Mouse (Mus musculus) forelimb bud, embryonic 11.5 days (tissue): ENCODE measurements around the gene Lap3.

Experiments
- DNase-seq: peaks from one replicate; pipeline ENCODE4 v3.0.0-alpha.2; 2012; ENCODE audit warnings: low read depth, low spot score

Lap3 gene

DNA sequence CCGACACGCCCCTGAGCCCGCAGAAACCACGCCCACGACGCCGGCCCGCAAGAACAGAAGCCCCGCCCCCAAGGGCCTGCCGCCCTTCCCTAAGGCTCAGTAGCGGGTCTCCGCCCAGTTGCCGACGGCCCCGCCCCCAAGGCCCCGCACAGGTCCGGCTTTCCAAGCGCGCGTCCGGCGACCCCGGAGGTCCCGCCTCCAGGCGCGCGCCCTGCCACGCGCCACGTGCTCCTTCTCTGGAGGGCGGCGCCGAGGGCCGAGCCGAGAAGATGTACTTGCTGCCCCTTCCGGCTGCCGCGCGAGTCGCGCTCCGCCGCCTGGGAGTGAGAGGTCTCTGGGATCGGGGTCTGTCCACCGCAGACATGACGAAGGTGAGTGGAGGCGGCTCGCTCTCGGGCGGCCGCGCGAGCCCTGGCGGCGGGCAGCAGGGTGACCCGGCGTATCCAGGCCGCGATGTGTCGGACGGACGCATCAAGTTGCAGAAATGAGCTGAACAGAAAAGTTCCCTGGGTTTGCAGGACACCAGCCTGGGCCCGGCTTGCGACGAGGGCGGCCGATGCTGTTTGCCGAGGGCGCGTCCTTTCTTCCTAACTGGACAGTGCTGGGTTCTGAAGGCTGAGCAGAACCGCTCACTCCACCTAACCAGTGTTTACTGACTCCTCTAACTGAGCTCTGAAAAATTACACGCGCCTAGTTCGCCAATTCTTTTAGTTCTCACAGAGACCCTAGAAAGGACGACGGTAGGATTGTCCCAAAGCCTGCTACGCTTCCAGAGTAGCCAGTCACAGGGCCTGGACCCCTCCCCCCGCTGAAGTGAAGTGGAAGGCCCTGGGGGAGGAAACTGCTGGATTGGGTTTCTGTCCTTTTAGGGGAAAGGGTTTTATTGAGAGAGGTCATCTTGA is at the start of gene Lap3:
Gene Lap3 (plus strand): TSS at position 184 of the 902 bp plus-strand sequence.
- DNase-seq, result peak; percentile 96

DNA sequence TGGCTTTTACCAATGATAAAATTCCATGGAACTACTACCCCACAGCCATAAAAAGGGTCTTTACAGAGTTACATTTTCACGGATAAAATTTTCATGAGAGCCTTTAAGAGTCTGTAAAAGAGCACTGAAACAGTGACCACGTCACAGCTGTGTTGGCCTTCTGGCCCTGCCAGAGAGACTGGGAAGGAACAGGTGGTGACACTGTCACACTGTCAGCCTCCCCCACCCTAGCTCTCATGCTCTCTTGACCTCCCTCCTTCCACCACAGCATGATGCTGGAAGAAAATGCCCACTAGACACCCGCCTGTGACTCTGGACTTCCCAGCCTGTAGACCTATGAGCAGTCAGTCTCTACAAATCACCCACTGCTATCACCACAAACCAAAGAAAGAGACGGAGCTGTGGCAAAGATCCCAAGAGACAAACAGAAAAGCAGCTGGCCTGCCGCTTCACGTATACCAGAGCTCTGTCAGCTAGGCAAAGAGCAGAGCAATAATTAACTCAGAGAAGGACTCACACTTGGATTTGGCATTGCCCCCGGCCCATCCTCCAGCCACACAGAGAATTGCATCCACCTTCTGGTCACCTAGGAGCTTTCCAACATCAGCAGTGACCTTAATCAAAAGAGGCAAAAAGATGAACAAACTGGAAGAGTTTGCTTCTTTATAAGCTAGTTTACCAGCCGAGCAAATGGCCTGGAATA is 48.9 kb upstream of the Lap3 start:
- no peak for DNase-seq

DNA sequence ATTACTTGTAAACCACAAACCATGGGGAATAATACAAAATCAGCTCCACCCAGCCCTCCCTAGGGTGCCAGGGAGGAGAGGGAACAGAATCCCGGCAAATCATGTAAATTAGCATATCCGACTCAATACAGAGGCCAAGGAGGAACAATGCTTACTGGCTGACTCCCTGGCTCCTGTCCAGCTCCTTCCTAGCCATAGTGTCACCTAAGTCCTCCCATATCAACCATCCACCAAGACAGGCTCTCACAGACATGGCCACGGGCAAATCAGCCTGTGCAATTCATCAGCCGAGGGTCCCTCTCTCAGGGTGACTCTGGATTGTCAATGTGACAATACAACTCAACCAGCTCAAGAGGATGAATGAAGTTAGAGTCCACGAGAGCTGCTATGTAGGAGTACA is 44.5 kb upstream of the Lap3 start:
- no peak for DNase-seq

DNA sequence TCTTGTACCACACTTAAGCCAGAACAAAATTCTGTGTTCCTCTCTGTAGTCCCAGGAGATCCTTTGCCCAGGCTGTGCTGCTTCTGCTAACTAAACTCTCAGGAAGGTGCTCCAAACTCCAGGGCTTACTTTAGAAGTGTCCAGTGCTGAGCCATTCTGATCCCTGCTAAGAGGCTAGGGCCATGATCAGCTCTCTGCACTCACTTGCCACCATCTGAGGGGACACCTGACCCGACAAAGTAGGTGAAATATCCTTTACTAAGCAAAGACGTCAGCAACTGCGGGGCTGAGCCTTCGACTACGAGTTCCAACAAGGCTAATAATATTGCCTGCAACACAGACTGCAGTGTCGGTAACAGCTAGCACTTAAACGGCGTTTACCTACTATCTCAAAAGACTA is 44.0 kb upstream of the Lap3 start:
- no peak for DNase-seq

DNA sequence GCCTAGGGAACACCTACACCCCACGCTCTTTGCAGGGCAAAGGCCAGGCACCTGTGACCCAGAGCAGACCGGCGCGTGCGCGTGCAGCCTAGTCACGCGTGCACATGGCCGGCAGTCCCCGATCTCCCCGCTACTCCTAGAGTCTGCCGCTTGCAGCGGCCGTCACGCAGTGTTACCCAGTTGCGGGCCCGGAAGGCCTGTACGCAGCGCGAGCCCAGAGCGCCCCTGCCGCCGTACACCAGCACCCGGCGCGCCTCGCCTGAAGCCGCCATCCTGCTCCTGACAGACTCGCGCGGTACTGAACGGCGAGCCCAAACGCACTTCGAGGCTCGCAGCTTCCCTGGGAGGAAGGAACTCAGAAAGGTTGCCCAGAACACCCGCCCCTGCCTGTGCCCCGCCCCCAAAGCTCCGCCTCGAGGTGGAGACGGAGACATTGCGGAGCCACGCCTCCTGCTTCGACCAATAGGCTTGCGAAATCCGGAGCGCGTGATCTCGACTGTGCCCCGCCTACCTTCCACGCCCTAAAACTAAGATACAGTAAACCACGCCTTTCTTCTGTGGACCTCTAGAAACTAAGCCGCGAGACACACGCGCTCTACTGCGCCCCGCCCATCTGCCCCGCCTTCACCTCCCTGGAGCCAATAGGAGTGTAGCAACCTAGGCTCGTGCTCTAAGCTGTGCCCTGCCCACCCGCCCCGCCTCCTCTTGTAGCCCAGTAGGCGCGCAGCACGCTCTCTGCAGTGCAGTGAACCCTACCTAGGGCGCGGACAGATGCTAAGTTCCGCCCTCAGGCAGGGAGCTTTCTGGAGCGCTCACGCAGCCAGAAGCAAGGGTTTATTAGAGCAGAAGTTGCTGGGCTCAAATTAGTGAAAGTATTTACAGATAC is 43.1 kb upstream of the Lap3 start, which contains the start of gene Qdpr:
Gene Qdpr (minus strand): TSS at position 406 of the 886 bp plus-strand sequence.
- DNase-seq, result peak; percentile 99

DNA sequence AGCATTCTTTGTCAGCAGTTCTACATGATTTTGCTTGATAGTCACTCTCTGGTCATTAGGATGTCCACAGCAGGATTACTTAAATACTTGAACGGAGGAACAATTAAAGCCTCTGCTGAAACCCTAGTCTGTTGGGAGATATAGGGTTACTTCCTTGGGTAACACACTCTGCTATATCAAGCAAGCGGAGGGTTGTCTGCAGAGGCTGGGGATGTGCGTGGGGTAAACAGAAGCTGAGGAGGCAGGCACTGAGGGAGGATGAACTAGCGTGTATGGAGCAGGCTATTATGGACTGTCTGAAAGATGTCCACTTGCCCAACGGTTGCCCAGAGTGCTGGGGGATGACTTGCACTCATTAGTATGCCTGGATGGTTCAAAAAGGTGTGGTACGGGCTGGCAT is 39.7 kb upstream of the Lap3 start, which contains the start of gene Clrn2:
Gene Clrn2 (plus strand): TSS at position 301 of the 400 bp plus-strand sequence.
- no peak for DNase-seq

DNA sequence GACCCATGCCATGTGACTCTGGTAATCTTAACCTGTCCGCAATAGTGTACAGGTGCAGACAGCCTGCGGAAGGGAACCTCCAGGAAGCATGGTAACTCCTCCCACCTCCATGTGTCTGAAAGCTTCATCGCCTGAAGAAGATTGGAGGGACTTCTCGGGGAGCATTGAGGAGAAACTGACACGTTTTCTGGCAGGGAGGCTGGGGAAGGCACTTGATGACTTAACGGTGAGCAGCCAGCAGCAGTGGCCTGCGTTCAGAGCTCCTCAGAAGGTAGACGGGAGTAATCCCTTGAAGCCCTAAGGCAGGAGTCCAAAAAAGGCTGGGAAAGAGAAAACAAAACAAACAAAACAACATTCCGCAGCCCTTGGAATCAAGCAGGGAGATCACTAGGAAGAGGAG is 38.7 kb upstream of the Lap3 start:
- DNase-seq, result no peak

DNA sequence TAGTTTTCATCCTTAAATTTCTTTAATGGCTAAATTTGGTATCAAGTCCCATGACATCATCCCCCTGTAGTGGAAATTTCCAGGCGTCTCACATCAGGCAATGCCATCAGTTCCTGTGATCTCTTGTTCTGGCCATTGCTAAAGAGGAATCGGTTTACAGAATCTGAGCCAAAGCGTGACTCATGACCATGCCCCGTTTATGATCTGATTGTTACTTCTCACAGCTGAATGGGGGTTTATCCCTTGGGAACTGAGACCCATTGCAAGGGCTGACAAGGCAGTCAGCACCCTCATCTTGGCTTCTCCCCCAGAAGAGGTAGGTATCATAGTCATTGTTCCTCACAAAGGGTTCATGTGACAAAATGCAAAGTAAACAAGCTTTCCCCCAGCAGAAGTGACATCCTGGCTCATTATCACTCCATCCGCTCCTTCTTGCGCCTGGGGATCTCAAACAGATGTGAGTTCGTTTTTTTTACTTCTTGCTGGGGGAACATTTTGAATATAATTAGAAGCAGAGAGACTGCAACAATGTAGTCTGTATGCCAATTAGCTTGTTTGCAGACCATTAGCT is 20.2 kb upstream of the Lap3 start:
- no peak for DNase-seq

DNA sequence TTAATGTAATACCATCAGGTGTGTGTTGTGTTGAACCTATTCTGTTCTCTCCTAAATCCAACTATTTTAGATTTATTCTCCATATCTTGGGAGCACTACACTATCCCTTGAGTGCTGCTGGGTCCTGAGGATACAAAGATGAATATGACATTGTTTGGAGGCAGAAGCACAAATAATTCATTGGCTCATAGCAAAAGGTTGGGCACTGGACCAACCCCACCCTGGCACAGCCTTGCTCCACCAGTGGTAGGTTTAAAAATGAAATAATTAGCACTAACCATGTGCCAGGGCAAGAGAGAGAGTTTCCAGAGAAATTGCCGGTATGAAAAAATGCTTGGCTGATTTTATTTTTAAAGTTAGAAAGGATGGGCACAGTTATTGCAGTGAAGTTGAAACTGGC is 19.7 kb upstream of the Lap3 start:
- DNase-seq, result no peak

DNA sequence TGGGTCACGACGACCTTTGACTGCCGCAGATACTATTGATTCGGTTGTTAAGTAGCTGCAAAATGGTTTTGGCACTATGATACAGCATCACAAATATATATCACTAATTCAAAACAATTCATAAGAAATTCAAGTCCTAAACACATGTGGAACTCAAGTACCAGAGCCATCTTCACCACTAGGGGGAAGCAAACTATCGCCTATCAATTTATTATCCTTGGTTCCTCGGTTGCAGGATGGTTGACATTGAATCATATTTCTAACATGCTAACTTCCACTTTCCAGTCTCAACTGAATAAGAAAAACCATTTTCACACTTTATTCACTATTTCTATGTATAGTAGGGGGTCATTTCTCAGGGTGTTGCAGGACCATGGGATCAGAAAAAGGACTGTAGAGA is 19.0 kb upstream of the Lap3 start:
- DNase-seq, result peak; percentile 76

DNA sequence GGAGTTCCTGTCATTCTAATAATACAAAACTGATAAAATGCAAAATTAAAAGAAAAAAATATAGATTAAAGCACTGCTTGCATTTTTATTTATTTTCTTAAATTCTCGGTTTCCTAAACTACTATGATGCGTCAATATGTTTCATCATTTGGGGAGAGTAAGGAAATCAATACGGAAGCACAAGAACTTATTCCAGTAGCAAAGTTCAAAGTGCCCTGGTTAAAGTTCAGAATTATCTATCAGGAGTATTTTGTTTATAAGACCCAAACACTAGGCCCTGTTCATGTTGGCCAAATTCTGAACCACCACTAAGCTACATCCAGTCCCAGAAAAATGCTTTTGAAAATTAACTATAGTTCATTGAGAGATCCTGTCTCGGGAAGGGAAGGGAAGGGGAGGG is 18.4 kb upstream of the Lap3 start:
- DNase-seq, result no peak

DNA sequence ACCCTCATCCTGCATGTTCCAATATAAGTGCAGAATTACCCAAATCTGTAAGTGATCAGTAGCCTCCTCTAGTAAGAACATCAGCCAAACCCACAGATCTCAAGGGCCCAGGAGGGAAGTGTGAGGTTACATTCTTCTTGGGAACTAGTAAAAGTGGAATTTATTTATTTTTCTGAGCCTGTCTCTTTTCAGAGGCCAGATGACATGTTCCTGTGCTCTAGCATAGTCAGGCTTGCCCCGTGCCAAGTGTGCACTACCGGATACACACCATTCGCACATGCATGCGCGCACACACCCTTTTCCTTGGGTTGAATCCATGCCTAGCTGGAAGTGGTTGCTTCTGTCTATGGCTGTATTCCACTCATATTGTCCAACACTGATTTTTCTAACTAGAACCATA is 17.4 kb upstream of the Lap3 start:
- DNase-seq, result no peak

DNA sequence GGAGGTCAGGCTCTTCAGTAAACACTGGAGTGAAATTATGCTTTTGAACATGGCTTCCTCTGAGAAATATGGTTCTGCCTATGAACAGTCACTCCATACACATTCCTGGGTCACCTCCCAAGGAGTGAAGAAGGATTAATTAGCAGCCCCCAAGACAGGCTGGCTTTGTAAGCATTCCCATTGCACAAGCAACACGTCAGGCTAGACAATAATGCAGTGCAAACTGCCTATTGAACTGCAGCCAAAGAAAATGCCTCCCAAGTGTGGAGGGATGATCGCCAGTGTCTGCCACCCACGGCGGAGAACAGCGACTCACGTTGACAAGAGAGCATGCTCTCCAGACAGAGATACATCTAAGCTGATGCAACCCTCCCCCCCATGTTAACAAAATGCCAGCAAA is 16.9 kb upstream of the Lap3 start:
- DNase-seq, result no peak

DNA sequence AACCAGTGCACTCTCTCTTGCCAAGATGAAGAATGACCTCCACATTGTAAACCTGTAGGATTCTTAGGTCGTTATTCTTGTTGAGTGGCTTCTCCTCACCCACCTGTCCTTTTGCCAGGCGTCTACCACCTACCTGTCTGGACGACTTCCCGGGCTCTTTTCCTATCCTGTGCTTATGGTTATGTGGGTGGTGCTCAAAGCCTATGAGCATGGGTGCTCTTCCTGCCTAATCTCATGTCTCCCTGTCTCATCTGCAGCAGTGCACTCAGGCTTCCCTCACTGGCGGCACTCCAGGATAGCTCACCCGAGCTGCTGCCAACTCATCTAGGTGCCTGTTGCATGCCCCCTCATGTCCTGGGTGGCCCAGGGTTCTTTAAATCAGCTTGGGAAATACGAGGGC is 15.6 kb upstream of the Lap3 start:
- DNase-seq, result no peak

DNA sequence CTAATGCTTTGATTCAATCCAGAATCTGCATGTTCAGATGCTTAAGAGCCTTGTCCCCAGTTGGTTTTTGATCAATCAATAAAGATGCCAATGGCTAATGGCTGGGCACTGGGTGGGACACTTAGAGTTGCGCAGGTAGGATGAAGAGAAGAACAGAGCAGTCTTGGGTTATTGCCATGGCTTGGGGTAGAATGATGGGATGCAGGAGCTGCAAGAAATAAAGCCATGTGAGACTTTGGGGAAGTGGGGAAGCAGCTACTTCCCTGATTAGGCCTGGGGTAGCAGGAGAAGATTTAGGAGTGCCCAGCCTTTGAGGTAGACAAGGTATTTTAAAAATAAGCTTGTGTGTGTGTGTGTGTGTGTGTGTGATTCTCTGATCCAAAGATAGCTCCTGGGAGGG is 13.1 kb upstream of the Lap3 start:
- DNase-seq, result no peak

DNA sequence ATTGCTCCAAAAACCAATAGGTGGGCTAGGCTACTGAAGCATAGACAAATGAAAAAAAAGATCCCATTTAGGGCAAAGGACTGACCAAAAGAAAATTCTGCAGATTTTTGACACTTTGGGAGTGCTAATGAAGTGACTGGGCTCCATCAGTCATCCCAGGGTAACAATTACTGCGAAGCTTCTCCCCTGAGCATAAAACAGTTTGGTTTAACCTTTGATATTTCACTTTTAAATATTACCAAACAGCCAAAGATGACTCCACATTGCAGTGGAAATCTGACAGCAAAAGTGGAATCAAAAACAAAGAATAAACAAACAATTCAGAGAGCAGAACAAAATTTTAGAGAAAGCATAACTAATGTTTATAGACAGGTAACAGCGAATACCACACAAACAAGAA is 12.0 kb upstream of the Lap3 start:
- no peak for DNase-seq

DNA sequence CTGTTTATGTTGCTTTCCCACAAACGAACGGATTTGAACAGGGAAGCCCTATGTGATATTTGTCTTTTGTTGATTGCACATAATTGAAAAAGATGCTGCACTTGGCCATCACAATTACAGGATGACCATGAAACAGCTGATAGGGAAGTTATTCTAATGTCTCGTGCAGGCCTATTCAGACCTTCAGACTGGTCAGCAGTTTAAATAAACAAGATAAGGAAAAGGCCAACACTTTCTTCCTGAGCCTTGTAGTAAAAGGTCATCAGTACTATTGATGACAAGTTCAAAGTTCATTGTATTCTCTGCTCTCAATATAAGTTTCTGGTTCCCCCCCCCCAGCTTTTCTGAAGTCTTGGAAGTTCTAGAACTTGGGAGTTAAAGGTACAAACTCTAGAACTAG is 10.6 kb upstream of the Lap3 start:
- no peak for DNase-seq

DNA sequence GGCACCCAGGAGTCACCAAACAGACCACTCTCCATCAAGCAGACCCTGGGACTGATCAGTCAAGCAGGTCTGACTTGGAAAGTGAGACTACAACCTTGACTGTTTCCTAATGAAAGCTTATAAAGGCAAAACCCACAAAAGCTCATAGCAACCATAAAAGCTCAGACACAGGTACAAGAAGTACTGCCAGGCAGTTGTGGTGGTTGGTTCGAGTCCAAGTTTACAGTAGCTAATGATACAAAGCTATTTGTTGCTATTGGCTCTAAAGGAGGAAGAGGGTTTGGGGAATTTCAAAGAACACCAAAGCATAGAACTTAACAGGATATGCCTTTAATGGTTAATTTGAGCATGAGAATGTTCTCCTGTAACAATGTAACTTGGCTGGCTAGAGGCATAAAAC is 9.5 kb upstream of the Lap3 start:
- DNase-seq, result no peak

DNA sequence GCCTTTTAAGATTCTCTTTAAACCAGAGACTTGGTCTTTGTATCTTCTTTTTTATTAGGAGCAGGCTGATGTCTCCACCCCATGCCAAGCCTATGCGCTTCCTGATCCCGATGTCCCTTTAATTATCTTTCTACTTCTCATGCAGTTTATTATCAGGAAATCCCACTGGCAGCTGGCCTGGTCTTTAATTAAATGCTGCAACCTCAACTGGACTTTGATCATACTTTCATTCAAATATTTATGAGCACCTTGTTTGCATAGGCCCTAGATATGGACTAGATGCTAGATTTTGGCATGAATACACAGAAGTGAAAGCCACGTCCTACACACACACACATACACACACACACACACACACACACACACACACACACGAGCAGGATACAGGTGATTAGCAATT is 1.4 kb upstream of the Lap3 start:
- no peak for DNase-seq

DNA sequence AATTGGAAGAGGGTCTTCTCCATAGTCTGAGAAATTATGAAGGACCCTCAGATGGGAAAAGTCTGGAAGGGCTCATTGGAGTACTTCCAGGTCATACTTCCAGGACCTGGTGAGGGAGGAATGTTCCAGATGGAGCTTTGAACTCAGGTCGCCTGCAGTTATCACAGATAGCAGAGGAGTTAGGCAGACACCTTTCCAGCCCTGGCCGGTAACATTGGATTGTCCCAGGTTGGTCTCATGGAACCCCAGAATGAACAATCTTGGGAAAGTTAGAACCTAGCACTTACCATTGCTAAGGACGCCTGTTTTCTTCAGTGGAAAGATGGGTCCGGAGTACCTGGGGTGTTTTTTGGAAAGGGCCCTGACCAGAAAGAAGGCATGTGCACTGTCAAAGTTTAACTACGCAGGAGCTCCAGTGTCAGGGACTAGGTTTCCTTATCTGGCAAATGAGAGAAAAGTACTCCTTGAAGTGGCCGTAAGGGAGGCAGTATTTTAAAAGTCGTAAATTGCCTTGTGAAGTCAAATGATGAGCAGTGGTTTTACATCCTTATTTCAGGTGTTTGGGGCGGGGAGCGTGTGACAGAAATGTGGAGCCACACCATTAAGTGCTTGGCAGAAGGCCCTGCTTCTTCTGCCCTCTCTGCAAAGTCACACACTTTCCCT is 1.1 kb downstream of the Lap3 start:
- DNase-seq, result no peak

DNA sequence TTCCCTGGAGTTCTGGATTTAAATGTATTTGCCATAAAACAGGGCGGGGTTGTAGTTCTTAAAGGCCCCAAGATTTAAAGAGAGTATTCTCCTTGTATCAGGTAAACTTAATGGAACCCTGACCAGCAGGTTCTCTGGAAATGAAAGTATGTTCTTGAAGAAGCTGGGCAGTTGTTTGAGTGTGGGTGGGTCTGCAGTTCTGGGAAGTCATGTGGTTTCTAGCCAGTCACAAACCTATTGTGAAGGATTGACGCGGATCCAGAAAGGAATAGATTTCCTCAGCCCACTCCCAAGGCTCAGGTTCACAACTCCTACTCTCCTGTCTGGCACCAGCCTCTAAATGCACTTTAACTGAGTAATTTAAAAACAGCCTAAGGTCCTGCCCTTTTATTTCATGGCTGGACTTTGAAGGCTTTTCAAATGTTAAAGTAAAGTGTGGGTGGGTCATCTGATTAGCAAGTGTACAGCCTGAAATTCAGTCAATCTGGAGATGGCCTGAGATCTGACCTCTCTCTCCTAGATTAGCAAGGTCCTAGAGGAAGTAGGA is 2.3 kb downstream of the Lap3 start:
- DNase-seq, result no peak
